Mouse (Mus musculus) CH12.LX (cell line): Measurements from ENCODE around the gene Rps25.
"Not testable (repeated sequence)": the region's sequence is repeated elsewhere in the genome, so short reads cannot be mapped to it uniquely, and the experiment has no call there.

Source experiments
- CHD2 ChIP-seq: IDR thresholded peaks from 2 replicates; pipeline ENCODE4 v1.6.1; 2011; ENCODE audit warnings: low read length, improper control_type of control experiment
- CTCF ChIP-seq, 2 experiments: IDR thresholded peaks in 1 of 2; conservative IDR thresholded peaks in 1 of 2; 2 replicates each; pipeline ENCODE4 v1.5.1; 2011 to 2012; ENCODE audit warnings: low read depth in 2 of 2, low read length in 2 of 2, improper control_type of control experiment in 1 of 2, inconsistent platforms in 1 of 2, mild to moderate bottlenecking in 1 of 2, moderate library complexity in 1 of 2
- E2F4 ChIP-seq: IDR thresholded peaks from 2 replicates; pipeline ENCODE4 v1.6.1; 2011; ENCODE audit warnings: low read depth, low read length, improper control_type of control experiment; ENCODE audit not compliant: insufficient replicate concordance
- ELF1 ChIP-seq: IDR thresholded peaks from 2 replicates; pipeline ENCODE4 v1.6.1; 2014; ENCODE audit warnings: low read depth, mild to moderate bottlenecking, inconsistent platforms, low read length, improper control_type of control experiment
- EP300 ChIP-seq: IDR thresholded peaks from 2 replicates; pipeline ENCODE4 v1.6.1; 2011; ENCODE audit warnings: low read length, improper control_type of control experiment
- MAX ChIP-seq: IDR thresholded peaks from 2 replicates; pipeline ENCODE4 v1.6.1; 2011; ENCODE audit warnings: low read length, improper control_type of control experiment
- POLR2A ChIP-seq: IDR thresholded peaks from 2 replicates; pipeline ENCODE4 v1.6.1; 2011; ENCODE audit warnings: low read depth, mild to moderate bottlenecking, improper control_type of control experiment, low read length
- POLR2AphosphoS2 ChIP-seq: IDR thresholded peaks from 2 replicates; pipeline ENCODE4 v1.6.1; 2011; ENCODE audit warnings: low read depth, low read length, improper control_type of control experiment
- TBP ChIP-seq: conservative IDR thresholded peaks from 2 replicates; pipeline ENCODE4 v1.6.1; 2011; ENCODE audit warnings: low read depth, low read length, improper control_type of control experiment
- ZC3H11A ChIP-seq: IDR thresholded peaks from 2 replicates; pipeline ENCODE4 v1.6.1; 2012; ENCODE audit warnings: low read depth, mild to moderate bottlenecking, inconsistent platforms, low read length, improper control_type of control experiment
- ZMIZ1 ChIP-seq: IDR thresholded peaks from 2 replicates; pipeline ENCODE4 v1.6.1; 2012; ENCODE audit warnings: low read depth, mild to moderate bottlenecking, inconsistent platforms, low read length, improper control_type of control experiment

DNA sequence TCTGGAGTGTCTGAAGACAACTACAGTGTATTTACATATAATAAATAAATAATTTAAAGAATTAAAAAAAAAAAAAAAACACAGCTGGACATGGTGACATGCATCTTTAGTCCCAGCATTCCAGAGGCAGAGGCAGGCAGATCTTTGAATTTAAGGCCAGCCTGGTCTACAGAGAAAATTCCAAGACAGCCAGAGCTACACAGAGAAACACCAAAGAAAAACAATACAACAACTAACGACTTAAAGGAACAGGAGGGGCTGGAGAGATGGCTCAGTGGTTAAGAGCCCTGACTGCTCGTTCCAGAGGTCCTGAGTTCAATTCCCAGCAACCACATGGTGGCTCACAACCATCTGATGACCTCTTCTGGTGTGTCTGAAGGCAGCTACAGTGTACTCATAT, 29.6 kb upstream of the Rps25 start:
- not testable (repeated sequence) for TF ChIP-seq ELF1; POLR2AphosphoS2; MAX; POLR2A; CTCF (conservative IDR thresholded peaks at IDR 0.05 in 1 of 2, IDR thresholded peaks at IDR 0.05 in 1 of 2; ENCODE audit: low read depth in 2 of 2, low read length in 2 of 2); TBP; ZMIZ1; CHD2; ZC3H11A; E2F4; EP300
